Mouse (Mus musculus): ENCODE measurements around the gene Foxe3. TPM values are rescaled to one million over a fixed set of nuclear protein-coding genes. Genes with fewer than 3 reads are reported as not detected.

Foxe3 gene
- not detected for polyA plus RNA-seq (2014; fragmentation: Illumina TruSeq; extraction: RNeasy Lipid Tissue Mini Kit (QIAGEN cat#74804); ENCODE audit: low replicate concordance)

GRCm38 (mm10) chr4:114925917-114926312 is at the start of gene Foxe3:
Foxe3 (minus strand) TSS chr4:114926013.

DNA sequence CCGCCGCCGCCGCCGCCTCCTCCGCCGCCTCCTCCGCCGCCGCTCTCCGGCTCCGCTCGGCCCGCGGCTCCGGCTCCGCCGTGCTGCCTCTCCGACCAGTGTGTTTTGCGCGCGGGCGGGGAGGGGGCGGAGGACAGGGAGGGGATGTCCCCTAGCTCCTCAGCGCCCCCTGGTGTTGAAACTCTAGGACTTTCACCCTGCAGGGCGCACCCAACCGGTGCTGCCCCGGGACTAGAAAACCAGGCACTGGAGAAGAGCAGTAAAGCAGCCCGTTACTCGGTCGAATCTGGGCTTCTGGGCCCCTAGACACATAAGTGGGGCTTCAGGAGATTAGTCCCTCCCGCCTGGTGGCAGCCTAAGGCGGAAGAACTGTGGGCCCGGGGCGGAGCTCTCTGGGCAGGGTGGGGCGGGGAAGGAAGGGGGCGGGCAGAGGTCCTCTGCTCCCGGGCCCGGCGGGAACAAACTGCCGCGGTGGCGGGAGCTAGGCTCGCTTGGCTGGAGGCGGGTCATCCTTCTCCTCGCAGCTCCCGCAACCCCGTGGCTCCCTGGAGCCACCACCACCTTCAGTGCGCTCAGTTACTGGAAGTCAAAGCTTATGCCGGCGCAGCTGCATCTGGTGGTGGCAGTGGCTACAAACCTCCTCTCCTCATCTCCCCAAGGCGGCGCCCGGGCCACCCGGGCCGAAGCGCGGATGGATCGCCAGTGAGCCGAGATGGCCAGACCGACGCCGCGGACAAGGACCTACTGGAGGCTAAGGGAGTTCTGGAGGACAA is 16.8 kb downstream of the Foxe3 start, which contains the start of gene Foxd2:
Gene Foxd2, minus strand, starts transcription at position 45 of the 773 bp plus-strand sequence.

Other genes with a start within 250 kb of the Foxe3 start
- gene Gm12830, start 104.3 kb downstream of the Foxe3 start, polyA plus RNA-seq (2014; fragmentation: Illumina TruSeq; extraction: RNeasy Lipid Tissue Mini Kit (QIAGEN cat#74804); ENCODE audit: low replicate concordance), result not detected
- not detected for gene Foxd2, start 17.1 kb downstream of the Foxe3 start, polyA plus RNA-seq (2014; fragmentation: Illumina TruSeq; extraction: RNeasy Lipid Tissue Mini Kit (QIAGEN cat#74804); ENCODE audit: low replicate concordance)
- 1,673 TPM for gene Cmpk1, start 61.2 kb upstream of the Foxe3 start, polyA plus RNA-seq (2014; fragmentation: Illumina TruSeq; extraction: RNeasy Lipid Tissue Mini Kit (QIAGEN cat#74804); ENCODE audit: low replicate concordance)
- gene Stil, start 74.1 kb upstream of the Foxe3 start, polyA plus RNA-seq (2014; fragmentation: Illumina TruSeq; extraction: RNeasy Lipid Tissue Mini Kit (QIAGEN cat#74804); ENCODE audit: low replicate concordance), result 4.6 TPM
- gene Tal1, start 130.4 kb upstream of the Foxe3 start, polyA plus RNA-seq (2014; fragmentation: Illumina TruSeq; extraction: RNeasy Lipid Tissue Mini Kit (QIAGEN cat#74804); ENCODE audit: low replicate concordance), result 0.97 TPM
- not detected for gene Pdzk1ip1, start 162.7 kb upstream of the Foxe3 start, polyA plus RNA-seq (2014; fragmentation: Illumina TruSeq; extraction: RNeasy Lipid Tissue Mini Kit (QIAGEN cat#74804); ENCODE audit: low replicate concordance)
- 0.11 TPM for gene Cyp4x1, start 208.3 kb upstream of the Foxe3 start, polyA plus RNA-seq (2014; fragmentation: Illumina TruSeq; extraction: RNeasy Lipid Tissue Mini Kit (QIAGEN cat#74804); ENCODE audit: low replicate concordance)